Comparison of ENCODE assay signal across 8 mouse cellular contexts in the genomic region with DNA sequence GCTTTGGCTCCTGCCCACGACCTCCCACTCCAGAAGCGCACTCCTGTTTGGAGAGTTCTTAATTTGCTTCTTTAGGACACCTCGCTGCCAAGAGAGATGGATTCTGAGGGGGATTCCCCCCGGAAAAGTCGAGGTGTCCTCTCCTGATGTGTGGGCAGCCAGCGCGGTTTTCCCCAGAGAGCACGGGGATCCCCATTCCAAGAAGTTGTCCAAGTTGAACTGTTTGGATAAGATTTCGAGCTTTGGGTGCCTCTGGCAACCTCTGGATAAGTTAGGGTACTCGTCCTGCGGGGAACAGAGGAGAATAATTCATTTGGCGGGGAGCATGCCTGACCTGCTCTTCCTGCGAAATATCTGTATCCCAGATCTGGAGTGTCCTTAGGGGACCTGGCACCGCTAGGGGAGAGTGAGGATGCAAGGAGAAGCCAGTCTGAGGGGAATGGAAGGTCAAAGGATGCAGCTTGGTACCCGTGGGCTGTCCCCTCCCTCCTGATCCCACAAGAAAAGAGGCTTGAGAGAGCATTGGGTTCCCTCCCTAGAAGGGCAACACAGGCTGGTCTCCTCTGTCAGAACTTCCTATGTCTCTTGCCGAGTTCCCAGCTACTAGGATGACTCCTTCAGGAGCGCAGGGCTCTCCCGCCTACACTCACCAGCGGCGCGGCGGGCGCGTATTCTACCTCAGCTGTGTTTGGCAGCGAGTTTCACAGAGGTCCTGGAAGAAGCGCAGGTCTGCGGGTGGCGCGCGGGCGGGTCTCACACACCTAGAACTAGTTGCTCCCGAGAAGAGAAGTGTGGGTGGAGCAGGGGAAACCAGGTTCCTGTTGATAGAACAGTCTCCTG. TPM values are rescaled to one million over a fixed set of nuclear protein-coding genes. Genes with fewer than 3 reads are reported as not detected.
DNase-seq lines count a peak whose midpoint lies in the region; ATAC-seq lines count a peak whose summit lies in the region.

No protein-coding gene starts in this region.

- peak overlapping the region; percentile 53 for H3K4me3 ChIP-seq in midbrain, embryonic 14.5 days (replicated peaks; ENCODE audit: low read depth, low read length)

- H3K9ac ChIP-seq in midbrain, embryonic 14.5 days (replicated peaks; ENCODE audit: low read length), result peak overlapping the region; percentile 57

- peak overlapping the region; percentile 26; the same call in 1 of the 2 replicates for H3K27ac ChIP-seq in midbrain, embryonic 14.5 days (replicated peaks; ENCODE audit: low read depth, low read length)

- H3K4me1 ChIP-seq in midbrain, embryonic 14.5 days (ENCODE audit: control insufficient read depth, insufficient read depth, low read length), result peaks cover 13% of the 10 kb centered on the region; the same call in 1 of the 2 replicates

- no peaks in the 10 kb centered on the region for H3K36me3 ChIP-seq in midbrain, embryonic 14.5 days (ENCODE audit: control insufficient read depth, insufficient read depth, low read length)

- H3K27me3 ChIP-seq in midbrain, embryonic 14.5 days (ENCODE audit: control insufficient read depth, insufficient read depth, low read length), result no peaks in the 10 kb centered on the region

- no peak for ATAC-seq in midbrain, embryonic 14.5 days (ENCODE audit: low FRiP score, low TSS enrichment)

- WGBS in midbrain, embryonic 14.5 days, result under 1% methylated on average over 32 of the region's 32 CpGs

- DNase-seq in ES-CJ7 (ENCODE audit: low read depth, low spot score), result peak; percentile 45
- peak; percentile 41 to 44 for DNase-seq in cerebellum, postnatal 14 days
- peak; percentile 52 to 65 for DNase-seq in frontal cortex, postnatal 36 days (ENCODE audit: low spot score in 2 of 2)
- peak; percentile 70 for DNase-seq in midbrain, embryonic 14.5 days
- no peak for DNase-seq in yolk sac, embryonic 10.5 days (ENCODE audit: low spot score)
- no peak for DNase-seq in urinary bladder, postnatal 36 days (ENCODE audit: low spot score in 2 of 2)
- no peak for DNase-seq in urinary bladder, postnatal 25 days (ENCODE audit: low spot score)
- no peak for DNase-seq in gastrocnemius, adult 8-10 months (ENCODE audit: low spot score in 2 of 2)

- no peaks in the 10 kb centered on the region for H3K9me3 ChIP-seq in midbrain, embryonic 14.5 days (ENCODE audit: control insufficient read depth, low read length)

- peak overlapping the region; percentile 79 for H3K4me2 ChIP-seq in midbrain, embryonic 14.5 days (ENCODE audit: low read length)

RNA-seq across cellular contexts. Expression of gene Pcsk2, which starts 1.5 kb away (rescaled TPM):
- polyA plus RNA-seq in midbrain, embryonic 14.5 days (2014; fragmentation: Nextera tagmentation; extraction: Ambion mirVana), result 28.9 and 34.2 TPM in 2 replicates
- total RNA-seq in gastrocnemius, adult 8-10 months (2022), result under 1 TPM in 2 of 4 experiments, not detected in 2; 0.05 to 0.07 TPM

Comparison
In these comparisons a context has a peak if more than half of its experiments do, and no peak if none do; other contexts are left out.
1. DNase-seq: peak in ES-CJ7 (single experiment), cerebellum, postnatal 14 days (2 of 2), frontal cortex, postnatal 36 days (2 of 2) and midbrain, embryonic 14.5 days (single experiment); none in yolk sac, embryonic 10.5 days (single experiment), urinary bladder, postnatal 36 days (0 of 2), urinary bladder, postnatal 25 days (single experiment) and gastrocnemius, adult 8-10 months (0 of 2).